Mouse (Mus musculus) cerebellum, adult (tissue): ENCODE results near the gene Khdc3.
"Not testable (repeated sequence)": the region's sequence is repeated elsewhere in the genome, so short reads cannot be mapped to it uniquely, and the experiment has no call there.

Experiments used
- ATAC-seq: cut with Nextera tagmentation; 2 replicates; pipeline ENCODE4 v1.9.2; 2017; ENCODE audit warnings: mild to moderate bottlenecking, moderate library complexity, mixed read lengths; ENCODE audit not compliant: insufficient number of reproducible peaks, low FRiP score, low TSS enrichment

Khdc3 gene

DNA sequence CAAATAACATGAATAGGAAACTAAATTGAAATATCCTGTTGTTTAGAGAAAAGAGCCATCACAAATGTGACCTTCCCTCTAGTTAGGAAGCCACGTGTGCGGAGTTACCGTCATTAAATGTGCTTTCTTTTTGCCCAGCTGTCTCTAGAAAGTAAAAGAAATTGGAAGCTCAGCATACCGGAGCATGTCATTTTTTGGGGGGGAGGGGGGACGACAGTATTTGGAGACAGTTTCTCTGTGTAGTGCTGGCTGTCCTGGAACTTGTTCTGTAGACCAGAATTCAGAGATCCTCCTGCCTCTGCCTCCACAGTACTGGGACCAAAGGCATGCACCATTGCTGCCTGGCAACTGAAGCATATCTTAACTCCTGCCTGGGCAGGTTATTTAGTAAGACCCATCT is at the start of gene Khdc3:
TSS of gene Khdc3 (plus strand) at position 301 of the 400 bp plus-strand sequence.
- ATAC-seq = no peak

- ATAC-seq = 0 out of 2 replicates have a peak, but pooled peaks have one; percentile 20
Observed at GRCm38 (mm10) chr9:73055441-73055911, 46.2 kb upstream of the Khdc3 start.

DNA sequence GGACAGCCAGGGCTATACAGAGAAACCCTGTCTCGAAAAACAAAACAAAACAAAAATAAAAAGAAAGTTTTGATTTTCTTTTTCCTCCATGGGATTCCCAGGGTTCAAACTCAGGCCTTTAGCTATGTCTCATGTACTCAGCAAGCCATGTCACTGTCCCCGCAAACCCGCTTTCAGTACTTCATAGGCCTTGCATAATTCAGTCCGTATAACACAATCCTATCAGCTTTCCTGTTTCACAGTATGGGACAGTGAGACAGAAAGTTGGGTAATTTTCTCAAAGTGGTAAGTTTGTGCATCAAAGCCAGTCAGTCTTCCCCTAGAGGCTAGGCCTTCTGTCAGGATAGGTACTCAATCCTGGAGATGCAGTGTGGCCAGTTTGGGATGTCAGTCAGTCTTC is 42.4 kb upstream of the Khdc3 start:
- ATAC-seq = no peak

GRCm38 (mm10) chr9:73063621-73064290 is 37.9 kb upstream of the Khdc3 start:
- ATAC-seq = no peak

DNA sequence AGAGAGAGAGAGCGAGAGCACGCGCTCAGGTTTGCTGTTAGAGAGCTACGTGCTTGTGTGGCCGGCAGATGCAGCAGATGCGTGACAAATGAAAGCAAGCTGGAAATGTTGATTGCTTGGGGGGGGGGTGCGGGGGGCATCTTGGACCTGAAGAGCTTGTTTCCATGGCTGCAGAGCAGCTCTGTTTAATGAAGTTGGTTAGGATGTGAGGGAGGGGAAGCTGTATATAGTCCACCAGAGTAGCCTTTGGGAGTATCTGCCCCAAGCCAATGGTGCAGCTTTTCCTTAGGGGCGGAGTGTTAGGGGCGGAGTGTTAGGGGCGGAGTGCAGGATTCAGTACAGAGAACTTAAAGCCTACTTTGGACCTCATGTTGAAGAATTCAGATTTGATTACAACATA is 34.5 kb upstream of the Khdc3 start:
- no peak for ATAC-seq

- ATAC-seq = no peak
Observed at GRCm38 (mm10) chr9:73068230-73068679, 33.4 kb upstream of the Khdc3 start.

- ATAC-seq = no peak
Observed at GRCm38 (mm10) chr9:73068688-73069087, 32.9 kb upstream of the Khdc3 start.

GRCm38 (mm10) chr9:73070971-73071659 is 30.5 kb upstream of the Khdc3 start:
- ATAC-seq = no peak

DNA sequence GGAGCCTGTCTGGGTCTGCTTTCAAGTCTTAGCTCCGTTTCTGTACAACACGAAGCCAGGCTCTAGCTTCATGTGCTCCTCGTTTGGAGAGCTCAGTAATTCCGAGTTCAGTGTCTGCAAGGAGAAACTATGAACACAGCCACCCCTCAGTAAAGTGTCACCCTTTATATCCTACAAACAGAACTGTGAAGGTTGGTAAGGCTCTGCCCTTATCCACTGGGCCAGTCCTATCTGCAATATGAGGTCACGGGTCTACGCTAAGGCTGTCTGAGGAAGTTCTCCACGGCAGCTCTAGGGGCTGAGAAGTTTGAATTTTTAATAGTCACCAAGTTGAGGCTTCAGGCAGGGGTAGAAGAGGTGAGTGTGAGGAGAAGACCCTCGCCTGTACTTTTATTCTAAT is 29.2 kb upstream of the Khdc3 start:
- no peak for ATAC-seq

- ATAC-seq = no peak
Observed at GRCm38 (mm10) chr9:73073169-73073568, 28.5 kb upstream of the Khdc3 start.

DNA sequence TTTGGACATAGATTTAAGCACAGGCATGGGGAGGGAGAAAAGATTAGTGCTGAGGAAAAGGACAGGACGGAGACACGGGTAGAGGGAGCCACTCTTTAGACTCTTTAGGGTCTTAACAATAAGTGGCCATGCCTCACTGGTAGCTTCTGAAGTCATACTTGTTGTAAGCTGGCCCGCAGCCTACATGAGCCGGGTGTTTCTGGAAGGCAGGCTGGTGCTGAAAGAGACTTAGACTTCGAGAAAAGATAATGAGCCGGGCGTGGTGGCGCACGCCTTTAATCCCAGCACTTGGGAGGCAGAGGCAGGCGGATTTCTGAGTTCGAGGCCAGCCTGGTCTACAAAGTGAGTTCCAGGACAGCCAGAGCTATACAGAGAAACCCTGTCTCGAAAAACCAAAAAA is 22.3 kb upstream of the Khdc3 start:
- ATAC-seq = not testable (repeated sequence)

GRCm38 (mm10) chr9:73079801-73080325 is 21.8 kb upstream of the Khdc3 start:
- ATAC-seq = no peak

DNA sequence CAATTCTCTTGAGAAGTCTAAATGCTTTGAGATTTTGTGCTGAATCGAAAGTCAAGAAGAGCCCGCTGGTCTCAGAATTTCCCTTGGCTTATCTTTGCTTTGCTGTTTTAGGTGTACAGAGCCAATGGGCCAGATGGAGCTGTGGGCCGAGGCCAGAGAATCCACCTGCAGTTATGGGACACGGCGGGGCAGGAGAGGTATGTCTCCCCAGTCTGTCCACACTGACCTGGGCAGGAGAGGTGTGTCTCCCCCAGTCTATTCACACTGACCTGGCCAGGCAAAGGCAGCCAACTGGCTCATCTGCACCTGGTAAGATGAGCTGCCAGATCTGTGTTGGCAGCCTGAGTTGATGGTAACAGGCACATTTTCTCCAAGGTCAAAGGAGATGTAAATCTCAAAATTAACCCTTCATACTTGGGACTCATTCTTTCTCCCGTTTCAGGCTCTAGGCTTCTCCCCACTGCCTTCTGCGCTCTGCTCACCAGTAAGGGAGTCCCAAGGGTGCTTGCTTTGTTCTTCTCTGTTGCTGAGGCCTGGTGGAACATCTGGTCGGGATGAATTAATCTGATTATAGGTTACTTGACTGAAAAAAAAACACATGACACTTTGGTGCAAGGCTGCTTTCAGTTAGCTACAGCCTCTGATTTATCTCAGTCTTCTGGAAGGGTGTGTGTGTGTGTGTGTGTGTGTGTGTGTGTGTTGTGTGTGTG is 19.2 kb upstream of the Khdc3 start:
- peak; percentile 98 for ATAC-seq

DNA sequence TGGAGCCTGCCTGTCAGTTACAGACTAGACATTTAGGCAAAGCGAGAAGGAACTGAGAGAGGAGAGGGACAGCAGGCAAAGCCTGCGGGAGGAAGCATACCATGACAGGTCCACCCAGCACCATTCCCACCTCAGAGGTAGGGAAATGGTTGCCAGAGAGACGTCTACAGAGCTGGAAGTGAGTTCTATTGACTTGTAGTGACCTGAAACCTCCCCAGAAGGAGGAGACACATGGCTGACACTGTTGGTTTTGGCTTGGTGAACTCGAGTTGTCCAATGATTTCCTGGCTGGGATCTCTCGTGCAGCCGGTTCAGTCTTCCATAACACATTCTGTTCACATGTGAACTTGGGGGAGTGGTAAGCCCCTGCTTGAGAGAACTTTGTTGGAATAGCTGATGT is 17.7 kb upstream of the Khdc3 start:
- no peak for ATAC-seq

- ATAC-seq = no peak
Observed at GRCm38 (mm10) chr9:73085845-73086244, 15.8 kb upstream of the Khdc3 start.

GRCm38 (mm10) chr9:73087121-73087520 is 14.5 kb upstream of the Khdc3 start:
- no peak for ATAC-seq

DNA sequence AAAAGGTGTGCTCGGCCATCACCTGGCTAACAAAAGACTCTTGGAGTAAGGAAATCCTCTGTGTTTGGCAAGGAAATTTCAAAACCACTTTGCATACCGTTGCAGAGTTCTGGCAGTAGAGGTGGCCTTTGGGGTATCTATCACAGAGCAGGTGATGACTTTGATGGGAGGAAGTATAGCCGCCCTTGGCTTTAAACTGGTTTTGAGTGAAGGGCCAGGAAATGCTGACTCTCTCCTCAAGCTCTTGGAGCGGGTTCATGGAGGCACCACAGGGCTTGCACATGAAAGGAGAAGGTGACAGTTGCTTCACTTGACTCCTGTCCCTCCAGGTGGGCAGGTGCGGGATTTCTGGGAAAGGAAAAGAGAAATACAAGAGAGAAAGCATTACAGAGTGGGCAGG is 14.1 kb upstream of the Khdc3 start:
- ATAC-seq = no peak

DNA sequence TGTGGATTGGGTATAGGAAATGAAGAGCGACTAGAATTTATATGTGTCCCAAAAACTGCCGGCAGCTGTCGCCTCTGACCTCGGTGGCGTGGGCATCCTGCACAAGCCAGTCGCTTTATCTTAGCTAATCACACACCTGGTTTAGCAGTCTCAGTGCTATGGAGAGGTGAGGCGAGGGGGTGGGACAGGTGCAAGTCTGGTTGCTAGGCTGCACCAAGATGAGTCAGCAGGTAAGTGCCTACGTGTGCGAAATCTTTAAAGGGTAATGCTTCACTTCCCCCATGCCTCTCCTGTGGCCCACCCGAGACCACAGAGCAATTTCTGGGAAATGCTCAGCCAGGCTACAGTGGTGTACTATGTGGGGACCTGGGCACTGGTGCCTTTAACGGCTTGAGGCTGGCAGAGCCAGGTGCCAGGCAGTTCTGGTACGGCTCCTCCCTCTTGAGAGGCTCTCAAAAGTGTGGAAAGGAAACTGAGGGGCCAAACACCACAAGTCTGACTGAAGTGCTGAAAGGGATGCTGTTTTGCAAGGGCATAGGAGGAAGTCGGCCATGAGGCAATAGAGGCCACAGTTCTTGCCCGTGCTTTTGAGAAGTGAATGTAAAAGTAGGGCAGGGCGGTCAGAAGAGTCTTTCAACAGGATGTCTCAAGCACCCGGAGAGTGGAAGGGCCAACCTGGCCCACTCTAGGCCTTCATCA is 12.3 kb upstream of the Khdc3 start:
- no peak for ATAC-seq

- ATAC-seq = no peak
Observed at GRCm38 (mm10) chr9:73090121-73090520, 11.5 kb upstream of the Khdc3 start.

GRCm38 (mm10) chr9:73091747-73092146 is 9.9 kb upstream of the Khdc3 start:
- ATAC-seq = 0 out of 2 replicates have a peak, but pooled peaks have one; percentile 62
